Mouse (Mus musculus) neural tube, embryonic 13.5 days (tissue): ENCODE data around the gene Rc3h2. TPM values are rescaled to one million over a fixed set of nuclear protein-coding genes. Genes with fewer than 3 reads are reported as not detected.

ENCODE experiments used
- polyA plus RNA-seq: library from polyadenylated mRNA; unstranded; fragments of >200 nt; fragmentation: Nextera tagmentation; extraction: Ambion mirVana; gene quantifications from 2 replicates; pipeline ENCODE4 v1.2.1, GENCODE M21; 2015

Rc3h2 gene
- polyA plus RNA-seq, 1 experiment from 2014 or later, result 21.3 TPM

Other genes starting within 250 kb of the Rc3h2 start
- gene Olfr365, start 234.7 kb downstream of the Rc3h2 start, polyA plus RNA-seq, result not detected in 2 replicates
- not detected in 2 replicates for gene Olfr366, start 211.3 kb downstream of the Rc3h2 start, polyA plus RNA-seq
- gene Olfr368, start 96.4 kb downstream of the Rc3h2 start, polyA plus RNA-seq, result not detected in 2 replicates
- gene Pdcl, start 63.6 kb downstream of the Rc3h2 start, polyA plus RNA-seq, result 71.7 and 77.8 TPM in 2 replicates
- 7.9 and 9.3 TPM in 2 replicates for gene Zbtb26, start 20.2 kb upstream of the Rc3h2 start, polyA plus RNA-seq
- gene Zbtb6, start 20.3 kb upstream of the Rc3h2 start, polyA plus RNA-seq, result 12.6 and 13.5 TPM in 2 replicates
- gene Rabgap1, start 20.4 kb upstream of the Rc3h2 start, polyA plus RNA-seq, result 52.9 and 53.8 TPM in 2 replicates
- gene Gpr21, start 93.4 kb upstream of the Rc3h2 start, polyA plus RNA-seq, result 10.9 and 13.2 TPM in 2 replicates